Mouse (Mus musculus): ENCODE results near the gene Abi3.

The Abi3 gene

GRCm38 (mm10) chr11:95840694-95841497 lies 1.4 kb downstream of the Abi3 start:
- ATAC-seq (ENCODE audit: insufficient number of reproducible peaks, low FRiP score, low TSS enrichment): no peak

- ATAC-seq (ENCODE audit: insufficient number of reproducible peaks, low FRiP score, low TSS enrichment): no peak
Observed at GRCm38 (mm10) chr11:95838999-95839868, 3.0 kb downstream of the Abi3 start.

- ATAC-seq (ENCODE audit: insufficient number of reproducible peaks, low FRiP score, low TSS enrichment): no peak
Observed at GRCm38 (mm10) chr11:95838598-95838997, 3.7 kb downstream of the Abi3 start.

GRCm38 (mm10) chr11:95837059-95837458 lies 5.2 kb downstream of the Abi3 start, which contains the start of gene Gngt2:
Gene Gngt2 (plus strand): TSS chr11:95837216.
- no peak for ATAC-seq (ENCODE audit: insufficient number of reproducible peaks, low FRiP score, low TSS enrichment)

GRCm38 (mm10) chr11:95836433-95836832 lies 5.8 kb downstream of the Abi3 start:
- ATAC-seq (ENCODE audit: insufficient number of reproducible peaks, low FRiP score, low TSS enrichment): no peak

- ATAC-seq (ENCODE audit: insufficient number of reproducible peaks, low FRiP score, low TSS enrichment): no peak
Observed at GRCm38 (mm10) chr11:95835832-95836231, 6.4 kb downstream of the Abi3 start.

GRCm38 (mm10) chr11:95834742-95835710 lies 7.2 kb downstream of the Abi3 start:
- ATAC-seq (ENCODE audit: insufficient number of reproducible peaks, low FRiP score, low TSS enrichment): no peak

GRCm38 (mm10) chr11:95834143-95834667 lies 8.1 kb downstream of the Abi3 start:
- ATAC-seq (ENCODE audit: insufficient number of reproducible peaks, low FRiP score, low TSS enrichment): no peak

- ATAC-seq (ENCODE audit: insufficient number of reproducible peaks, low FRiP score, low TSS enrichment): no peak
Observed at GRCm38 (mm10) chr11:95833631-95834142, 8.6 kb downstream of the Abi3 start.

- no peak for ATAC-seq (ENCODE audit: insufficient number of reproducible peaks, low FRiP score, low TSS enrichment)
Observed at GRCm38 (mm10) chr11:95833006-95833570, 9.2 kb downstream of the Abi3 start.

GRCm38 (mm10) chr11:95832129-95833005 lies 9.9 kb downstream of the Abi3 start:
- no peak for ATAC-seq (ENCODE audit: insufficient number of reproducible peaks, low FRiP score, low TSS enrichment)

- ATAC-seq (ENCODE audit: insufficient number of reproducible peaks, low FRiP score, low TSS enrichment): no peak
Observed at GRCm38 (mm10) chr11:95831641-95832040, 10.6 kb downstream of the Abi3 start.

- ATAC-seq (ENCODE audit: insufficient number of reproducible peaks, low FRiP score, low TSS enrichment): no peak
Observed at GRCm38 (mm10) chr11:95831276-95831619, 11.0 kb downstream of the Abi3 start.

- no peak for ATAC-seq (ENCODE audit: insufficient number of reproducible peaks, low FRiP score, low TSS enrichment)
Observed at GRCm38 (mm10) chr11:95830411-95831275, 11.6 kb downstream of the Abi3 start.

GRCm38 (mm10) chr11:95829526-95830050 lies 12.7 kb downstream of the Abi3 start:
- ATAC-seq (ENCODE audit: insufficient number of reproducible peaks, low FRiP score, low TSS enrichment): no peak

GRCm38 (mm10) chr11:95828181-95828964 lies 13.9 kb downstream of the Abi3 start:
- ATAC-seq (ENCODE audit: insufficient number of reproducible peaks, low FRiP score, low TSS enrichment): no peak
